Mouse (Mus musculus): ENCODE data around the gene Cacna1c.

Cacna1c gene

DNA sequence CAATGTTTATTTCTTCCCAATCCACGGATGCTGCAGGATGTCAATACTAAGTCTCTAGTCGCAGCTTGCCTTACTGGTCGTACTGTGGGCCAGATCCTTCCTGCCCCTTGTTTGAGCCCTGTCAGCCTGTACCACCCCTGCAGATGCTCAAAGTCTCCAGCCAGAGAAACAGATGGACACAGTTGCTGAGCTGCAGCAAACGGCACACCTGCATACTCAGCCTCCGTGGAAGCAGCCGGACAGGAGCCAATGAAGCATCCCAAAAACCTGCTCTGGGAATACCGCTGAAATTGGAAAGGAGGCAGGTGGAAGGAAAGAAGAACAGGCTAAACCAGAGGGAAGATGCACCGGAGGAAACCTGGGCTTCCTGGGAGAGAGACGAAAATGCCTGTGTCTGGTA is 243.8 kb downstream of the Cacna1c start:
- DNase-seq, result peak; percentile 58 to 64

DNA sequence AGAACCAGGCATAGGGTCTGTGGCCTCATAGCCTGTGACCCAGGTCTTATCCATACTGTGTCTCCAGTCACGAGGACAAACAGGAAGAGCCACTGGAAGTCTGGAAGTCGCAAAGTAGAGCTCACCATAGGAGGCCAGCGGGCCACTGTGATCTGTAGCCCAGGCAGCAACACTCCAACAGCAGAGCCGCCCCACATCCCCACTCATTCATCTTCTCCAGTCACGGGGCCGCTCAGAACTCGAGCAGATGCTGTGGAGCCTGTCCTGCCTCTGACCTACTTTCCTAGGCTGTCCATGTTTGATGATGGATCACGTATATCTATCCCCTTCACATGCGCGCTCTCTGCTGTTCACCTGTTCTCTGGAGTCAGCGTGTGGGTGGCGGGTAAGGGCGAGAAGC is 246.0 kb downstream of the Cacna1c start:
- DNase-seq, result no peak

DNA sequence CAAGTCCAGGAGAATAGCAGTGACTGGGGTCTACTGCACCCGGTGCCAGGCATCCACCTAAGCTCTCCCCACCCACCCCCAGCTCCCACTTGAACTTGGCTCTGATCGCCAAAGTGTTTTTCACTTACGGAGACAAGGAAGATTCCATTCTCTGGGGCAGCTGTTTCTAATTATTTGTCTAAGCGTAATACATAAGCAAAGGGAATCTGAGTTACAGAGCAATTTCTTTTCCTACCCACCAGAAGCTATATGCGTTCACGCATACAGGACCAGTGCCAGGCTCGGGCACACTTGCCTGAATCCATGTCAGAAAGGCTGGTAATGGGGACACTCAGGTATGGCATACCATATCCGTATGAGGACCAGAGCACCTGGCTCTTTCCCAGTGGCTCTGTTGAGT is 248.9 kb downstream of the Cacna1c start:
- DNase-seq, result no peak

DNA sequence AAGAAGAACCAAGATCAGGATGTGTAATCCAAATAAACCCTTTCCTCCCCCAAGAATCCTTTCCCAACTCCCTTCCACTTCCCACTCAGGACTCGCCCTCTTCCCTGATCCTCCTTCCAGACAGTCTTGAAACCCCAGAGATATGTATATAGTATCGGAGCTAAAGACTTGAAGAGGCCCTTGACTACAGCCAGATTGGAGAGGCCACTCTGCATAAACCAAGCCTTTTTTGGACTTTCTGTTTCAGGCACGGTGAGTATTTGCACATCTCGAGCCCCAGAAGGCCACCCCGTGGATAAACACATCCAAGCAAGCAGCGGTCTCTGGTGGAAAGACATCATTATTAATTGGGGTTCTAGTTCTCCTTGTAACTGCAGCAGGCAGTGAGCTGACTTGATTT is 249.6 kb downstream of the Cacna1c start:
- no peak for DNase-seq

DNA sequence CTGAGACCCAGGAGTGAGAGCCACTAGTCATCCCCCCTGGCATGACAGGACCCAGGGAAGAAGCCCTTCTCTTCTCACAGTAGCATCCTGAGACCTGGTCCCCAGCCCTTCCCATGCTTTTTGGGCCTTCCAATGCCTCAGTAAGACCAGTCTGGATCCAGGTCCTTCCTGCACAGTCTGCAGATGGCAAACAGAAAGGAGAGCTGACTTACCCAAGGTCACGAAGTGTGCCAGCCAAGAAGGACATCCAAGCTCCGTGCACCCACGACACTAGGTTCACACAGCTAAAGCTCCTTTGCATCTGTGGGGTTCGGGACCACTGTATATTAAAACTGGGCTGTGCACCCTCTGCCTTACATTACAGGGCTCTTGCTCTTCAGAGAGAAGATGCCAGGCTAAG is 252.1 kb downstream of the Cacna1c start:
- no peak for DNase-seq

DNA sequence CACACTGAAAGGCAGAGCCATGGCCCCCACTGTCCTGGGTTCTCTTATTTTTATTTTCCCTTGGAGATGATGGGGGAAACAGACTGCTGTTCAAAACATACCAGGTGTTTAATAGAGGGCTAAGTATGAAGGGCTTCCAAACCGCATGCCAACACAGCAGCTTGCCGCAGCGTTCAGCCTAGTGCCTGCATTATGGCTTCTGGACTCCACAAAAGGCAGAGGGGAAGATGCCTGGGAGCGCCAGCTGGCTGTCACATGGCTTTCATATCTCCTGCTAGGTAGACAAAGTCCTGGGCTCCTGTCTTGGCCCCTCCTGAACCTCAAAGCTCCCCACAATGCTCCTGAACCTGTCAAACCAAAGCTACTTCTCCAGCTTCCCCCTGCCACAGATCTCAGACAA is 254.4 kb downstream of the Cacna1c start:
- DNase-seq, result no peak

DNA sequence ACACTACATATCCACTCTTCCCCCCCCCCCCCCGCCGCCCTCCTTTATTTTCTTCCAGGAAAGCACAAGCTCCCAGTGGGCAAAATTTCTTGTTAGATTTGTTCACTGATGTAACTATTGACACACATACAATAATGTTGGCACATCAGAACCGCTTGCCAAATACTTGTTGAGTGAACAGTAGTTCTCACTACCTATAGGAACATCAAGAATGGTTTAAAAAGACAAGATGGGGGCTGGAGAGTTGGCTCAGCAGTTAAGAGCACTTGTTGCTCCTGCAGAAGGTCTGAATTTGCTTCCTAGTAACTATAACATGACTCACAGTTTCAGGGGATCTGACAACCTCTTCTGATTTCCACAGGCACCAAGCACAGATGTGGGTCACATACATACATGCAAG is 255.2 kb downstream of the Cacna1c start:
- no peak for DNase-seq

DNA sequence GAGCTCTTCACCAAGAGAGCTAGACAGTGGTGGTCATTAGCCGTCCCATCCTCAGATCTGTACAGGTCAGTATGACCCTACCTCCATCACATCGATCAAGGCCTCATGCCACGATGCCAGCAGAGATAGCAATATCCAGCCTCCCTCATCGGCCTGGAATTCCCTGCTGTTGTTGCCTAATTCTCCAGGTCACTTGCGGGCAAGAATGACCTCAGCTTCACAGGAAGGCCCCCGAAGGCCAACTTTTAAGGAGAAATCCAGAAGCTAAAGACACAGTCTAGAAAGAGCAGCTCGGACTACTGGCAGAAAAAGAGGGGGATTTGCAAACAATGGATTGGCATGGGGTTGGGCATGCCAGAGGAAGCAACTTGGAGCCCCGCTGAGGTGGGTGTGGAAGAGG is 256.6 kb downstream of the Cacna1c start:
- DNase-seq, result no peak

DNA sequence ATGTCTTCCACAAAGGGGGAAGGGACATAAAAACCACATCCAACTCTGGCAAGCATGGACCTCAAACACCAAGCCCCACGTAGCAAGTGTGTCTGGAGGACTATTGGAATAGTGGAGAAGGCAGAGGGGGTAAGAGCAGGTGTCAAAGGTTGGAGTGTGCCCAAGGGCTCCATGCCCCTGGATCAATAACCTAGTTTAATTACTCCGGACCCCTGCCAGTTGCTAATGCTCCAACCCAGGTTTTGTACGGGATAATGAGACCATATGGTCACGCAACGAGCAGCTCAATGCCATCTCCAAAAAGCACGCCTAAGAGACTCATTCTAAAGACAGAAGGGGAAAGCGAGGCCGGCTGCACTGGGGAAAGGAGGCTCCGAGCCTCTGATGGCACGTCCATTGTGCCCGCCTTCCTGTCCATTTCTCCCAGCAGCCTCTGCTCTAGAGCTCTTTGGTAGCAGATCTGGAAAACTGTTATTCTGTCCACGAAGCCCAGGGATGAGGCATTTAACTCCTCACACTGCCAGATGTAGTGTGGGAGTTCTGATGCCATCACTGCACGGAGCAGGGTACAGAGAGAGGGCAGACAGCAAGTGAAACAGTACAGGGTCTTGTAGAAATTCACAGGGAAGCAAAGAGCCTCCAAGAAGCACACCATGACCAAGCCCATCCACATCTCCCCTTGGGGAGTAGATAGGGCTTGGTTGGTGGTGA is 257.7 kb downstream of the Cacna1c start:
- DNase-seq, result peak; percentile 59 to 71

DNA sequence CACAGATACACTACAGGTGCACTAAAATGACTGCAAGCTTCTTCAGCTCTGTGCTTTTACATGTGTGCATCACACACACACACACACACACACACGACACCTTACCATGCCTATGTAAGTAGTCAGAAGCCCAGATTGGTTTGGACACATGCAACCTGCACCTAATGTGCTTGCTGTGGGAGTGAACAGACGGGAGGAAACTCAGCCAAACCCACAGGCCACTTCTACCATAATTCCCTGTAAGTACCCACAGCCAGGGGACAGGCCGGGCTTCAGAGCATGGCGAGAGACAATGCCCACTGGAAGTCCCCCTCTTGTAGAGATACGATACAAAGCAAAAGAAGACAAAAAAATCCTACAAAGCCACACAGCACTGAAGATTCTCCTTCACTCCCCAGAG is 258.7 kb downstream of the Cacna1c start:
- DNase-seq, result peak; percentile 67 to 75

DNA sequence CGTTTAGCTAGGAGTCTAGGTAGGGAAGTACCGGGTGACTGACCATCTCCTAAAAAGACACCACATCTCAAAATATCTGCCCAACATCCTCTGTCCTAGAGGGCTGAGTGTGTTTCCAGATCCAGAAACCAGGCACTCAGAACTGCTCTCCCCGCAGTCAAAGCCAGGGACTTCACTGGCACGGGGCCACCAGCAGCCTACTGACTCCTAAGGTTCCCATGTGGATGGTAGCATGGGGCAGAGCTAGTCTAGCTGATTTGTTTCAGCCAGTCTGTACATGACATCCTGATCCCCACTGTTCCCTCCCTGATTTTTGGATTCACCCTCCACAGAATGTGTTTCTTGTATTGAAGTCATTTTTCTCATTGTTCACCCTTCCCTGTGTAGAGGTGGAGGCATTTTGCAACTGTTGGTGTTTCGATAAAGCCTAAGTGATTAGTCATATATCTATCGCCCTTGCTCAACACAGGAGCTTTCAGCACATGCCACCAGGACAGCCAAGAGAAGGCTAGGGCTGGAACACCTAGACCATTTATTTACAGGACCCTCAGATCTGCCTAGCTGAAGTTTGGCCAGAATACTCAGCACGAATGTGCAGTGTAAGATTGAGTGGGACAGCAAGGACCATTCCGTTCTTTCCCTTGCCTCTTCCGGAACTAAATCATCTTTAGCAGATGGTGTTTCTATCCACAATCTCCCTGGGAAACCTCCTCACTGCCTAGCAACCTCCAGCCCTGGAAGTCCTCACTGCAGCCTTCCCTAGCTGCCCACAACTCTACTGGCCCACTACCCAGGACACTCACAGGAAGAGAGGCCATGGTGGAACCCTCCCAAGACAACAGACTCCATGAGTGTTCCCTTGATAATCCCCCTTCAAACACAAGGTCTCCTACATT is 260.4 kb downstream of the Cacna1c start:
- DNase-seq, result peak; percentile 70 to 78

DNA sequence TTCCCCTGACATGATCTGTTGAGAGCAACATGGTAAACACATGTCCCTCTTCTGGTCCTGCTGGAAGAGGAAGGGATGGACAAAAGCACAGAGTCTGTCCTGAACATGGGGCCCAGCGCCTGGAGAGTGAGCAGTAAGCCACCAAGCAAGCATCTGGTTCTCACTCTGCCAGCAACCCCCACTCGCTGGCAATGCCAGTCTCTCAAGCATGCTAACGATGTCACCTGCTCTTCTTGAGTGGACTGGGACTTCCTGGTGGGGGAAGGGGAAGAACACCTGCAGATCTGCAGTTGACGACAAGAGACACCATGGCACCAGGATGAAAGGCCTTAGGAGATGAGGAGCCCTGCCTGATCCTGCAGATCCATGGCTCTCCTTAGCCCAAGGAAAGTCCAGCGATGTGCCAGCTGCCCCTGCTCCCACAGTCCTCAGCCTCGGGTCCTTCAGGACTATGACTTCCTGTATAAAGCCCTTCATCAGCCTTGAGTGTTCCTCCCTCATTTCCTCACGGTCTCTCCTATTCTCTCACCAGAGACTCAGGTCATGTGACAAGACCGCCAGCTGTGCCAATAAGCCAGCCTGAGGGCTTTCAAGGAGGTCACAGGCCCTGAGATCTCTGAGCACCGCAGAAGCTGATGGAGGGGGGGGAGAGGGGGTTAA is 261.8 kb downstream of the Cacna1c start:
- peak in 1 of 2 experiments; percentile 32 for DNase-seq

DNA sequence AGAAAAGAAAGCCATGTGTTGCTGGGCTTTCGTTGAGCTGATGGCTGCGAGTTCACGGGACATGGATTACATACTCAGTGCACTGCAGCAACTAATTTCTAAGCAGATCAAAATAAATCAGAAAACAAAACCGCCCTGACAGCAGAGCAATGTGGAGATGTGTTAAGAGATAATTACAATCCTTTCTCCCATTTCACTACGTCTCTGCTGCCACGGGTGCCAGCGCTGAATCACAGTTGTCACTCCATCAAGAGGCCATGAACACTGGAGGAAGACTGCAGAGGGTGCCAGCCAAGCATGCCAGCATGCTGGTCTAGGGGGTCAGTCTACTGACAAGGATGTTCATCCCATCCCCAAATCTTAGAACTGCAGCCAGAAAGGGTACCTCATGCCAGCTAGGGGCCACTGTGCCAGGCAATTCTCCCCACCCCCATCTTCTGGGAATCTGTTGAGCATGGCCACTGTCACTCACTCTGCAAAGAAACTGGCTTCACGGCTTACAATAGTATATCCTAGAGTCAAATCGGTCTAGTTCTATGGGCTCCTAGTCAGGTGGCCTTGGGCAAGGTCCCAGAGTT is 263.1 kb downstream of the Cacna1c start:
- no peak for DNase-seq

DNA sequence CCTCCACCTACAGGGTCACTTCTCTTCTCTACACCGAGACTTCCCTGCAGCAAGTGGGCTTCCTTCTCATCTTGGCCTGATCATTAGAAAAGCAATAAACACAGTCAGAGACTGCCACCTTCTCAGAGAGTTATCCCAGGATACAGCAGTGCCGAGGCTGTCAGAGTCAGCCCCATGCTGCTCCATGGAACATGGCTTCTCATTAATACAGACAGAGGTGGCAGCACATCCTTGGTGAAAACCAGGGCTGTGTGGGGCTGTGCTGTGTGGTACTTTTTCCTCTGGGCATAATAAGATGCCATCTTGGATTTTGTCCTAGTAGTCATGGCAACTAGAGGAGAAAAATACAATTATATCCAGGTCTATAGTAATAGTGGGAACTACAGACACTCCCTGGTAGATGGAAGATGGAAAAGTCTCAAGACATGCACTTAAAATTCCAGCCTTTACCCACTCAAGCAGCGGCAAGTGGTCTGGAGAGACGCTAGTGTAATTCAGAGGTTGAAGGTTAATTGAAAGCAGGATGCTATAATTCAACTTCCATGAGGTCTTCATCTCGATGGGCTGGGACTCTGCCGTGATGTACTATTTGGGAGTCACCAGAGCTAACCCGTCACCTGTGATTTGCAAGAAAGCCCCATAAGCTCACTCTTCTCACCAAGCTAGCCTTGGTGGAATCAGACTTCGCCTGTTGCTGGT is 264.1 kb downstream of the Cacna1c start:
- no peak for DNase-seq

DNA sequence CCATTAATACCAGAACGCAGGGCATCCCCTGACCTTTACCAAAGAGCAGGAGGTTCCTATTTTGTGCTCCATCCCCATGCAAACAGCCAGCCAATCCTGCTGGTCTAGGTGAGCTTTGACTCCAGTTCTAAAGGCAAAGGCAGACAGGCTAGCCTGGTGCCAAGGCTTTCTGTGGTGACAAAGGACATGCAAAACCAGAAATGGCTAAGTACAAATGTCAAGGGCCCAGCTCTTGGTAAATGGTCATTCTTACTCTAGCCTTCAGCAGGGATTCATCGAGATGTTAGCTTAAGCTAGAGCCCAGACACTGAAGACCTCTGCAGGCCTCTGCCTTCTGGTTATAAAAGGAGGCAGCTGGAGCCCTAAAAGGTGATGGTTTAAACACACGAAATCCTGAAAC is 269.5 kb downstream of the Cacna1c start:
- DNase-seq, result no peak

DNA sequence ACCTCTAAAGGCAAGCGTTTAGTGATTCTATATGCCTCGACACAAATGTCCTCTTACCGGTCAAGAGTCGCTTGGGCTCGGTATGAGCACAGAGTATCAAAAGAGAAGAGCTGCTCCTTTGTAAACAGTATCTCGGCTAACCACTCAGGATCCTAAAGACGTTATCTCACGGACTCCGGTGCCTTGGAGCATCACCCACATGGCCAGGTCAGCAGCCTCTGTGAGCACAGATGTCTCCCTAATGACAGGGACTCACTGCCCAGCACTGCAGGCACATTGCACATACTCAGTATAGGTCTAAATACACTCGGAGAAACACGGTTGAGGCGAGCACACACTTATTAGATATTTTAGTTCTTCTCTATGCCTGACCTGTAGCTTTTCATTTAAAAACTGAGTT is 271.8 kb downstream of the Cacna1c start:
- DNase-seq, result peak in 1 of 2 experiments; percentile 39

DNA sequence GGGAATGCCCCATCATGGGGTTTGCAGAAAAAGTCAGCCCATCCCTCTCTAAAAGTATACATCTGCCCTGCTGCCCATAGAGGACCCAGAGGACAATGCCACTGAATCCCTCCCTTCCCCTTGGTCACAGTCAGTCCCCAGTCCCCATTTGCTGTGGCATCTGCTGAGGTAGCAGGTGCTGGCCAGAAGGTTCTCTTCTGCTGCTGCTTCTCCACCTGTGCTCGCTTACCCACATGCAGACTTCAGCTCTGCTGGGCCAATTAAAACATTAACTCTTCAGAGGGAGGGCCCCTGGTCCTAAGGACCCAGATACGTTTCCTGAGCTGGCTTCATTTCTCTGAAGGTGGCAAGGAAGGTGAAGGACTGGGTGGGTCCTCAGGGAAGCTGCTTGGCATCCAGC is 272.3 kb downstream of the Cacna1c start:
- peak; percentile 74 to 81 for DNase-seq

DNA sequence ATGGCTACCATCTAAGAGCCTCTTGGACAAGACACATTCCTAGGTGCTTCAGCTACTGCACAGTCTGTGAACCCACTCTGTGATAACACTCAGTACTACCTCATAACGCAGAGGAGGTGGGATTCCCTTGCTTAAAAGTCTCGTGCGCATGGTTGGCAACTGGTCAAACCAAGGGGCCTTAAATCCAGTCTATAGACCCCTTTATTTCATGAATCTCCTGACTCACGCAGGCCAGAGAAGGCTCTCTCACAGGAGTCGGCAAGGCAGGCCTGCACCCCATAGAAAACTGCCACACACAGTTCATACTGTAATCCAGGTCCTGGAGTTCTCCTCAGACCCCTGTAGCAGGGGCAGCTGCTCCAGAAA is 273.0 kb downstream of the Cacna1c start:
- DNase-seq, result peak; percentile 36 to 52

DNA sequence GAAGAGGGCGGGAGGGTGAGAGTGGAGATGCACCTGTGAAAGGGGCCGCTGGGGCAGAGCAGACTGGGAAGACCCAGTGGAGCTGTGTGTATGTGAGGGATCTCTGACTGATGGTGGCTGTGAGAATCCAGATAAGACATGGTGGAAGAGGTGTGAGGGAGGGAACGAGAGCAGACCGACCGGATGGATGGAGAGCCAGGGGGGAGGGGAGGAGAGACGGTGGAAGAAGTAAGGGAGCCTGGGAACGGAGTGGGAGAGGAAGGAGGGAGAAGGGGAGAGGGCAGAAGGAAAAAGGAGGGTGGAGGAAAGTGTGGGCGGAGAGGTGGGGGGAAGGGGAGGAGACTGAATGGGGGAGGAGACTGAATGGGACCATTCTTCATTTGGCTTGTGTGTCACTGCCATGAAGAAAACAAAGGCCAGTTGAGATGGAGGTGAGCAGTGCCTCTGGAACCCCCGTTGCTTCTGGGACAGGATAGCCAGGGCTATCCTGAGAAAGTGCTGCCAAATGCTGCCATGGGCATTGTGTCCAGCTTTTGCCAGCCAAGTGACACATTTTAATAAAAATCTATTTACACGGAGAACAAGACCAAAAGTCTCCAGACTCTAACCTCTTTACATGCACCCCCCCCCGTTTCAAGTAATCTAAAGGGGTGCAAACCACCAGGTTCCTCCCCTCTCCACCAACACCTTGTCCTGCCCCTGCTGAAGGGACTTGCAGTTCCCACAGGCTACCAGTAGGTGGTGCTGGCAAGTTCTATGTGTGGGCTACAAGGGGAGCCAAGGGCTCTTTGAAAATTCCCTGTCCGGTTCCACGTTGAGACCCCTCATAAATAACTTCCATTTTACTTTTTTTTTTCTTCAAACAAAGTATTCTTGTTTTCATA is 273.6 kb downstream of the Cacna1c start:
- peak; percentile 93 to 95 for DNase-seq

DNA sequence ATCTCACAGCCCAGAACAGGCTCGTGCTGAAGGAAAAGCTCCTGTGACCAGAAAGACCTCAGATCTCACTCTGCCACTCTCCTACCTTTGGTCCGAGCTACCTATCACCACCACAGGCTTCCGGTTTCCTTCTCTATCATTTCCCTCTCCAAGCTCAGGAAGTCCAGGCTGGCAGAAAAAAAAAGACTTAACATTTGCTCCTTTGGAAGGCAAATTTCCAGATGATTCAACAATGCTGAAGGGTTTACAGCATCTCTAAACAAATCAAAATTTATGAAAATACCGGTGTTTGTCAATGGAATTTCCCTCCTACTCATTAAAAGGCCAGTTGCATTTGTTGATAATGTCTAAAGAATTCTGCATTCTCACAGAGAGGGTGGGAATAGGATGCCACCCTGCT is 288.0 kb downstream of the Cacna1c start:
- DNase-seq, result no peak

DNA sequence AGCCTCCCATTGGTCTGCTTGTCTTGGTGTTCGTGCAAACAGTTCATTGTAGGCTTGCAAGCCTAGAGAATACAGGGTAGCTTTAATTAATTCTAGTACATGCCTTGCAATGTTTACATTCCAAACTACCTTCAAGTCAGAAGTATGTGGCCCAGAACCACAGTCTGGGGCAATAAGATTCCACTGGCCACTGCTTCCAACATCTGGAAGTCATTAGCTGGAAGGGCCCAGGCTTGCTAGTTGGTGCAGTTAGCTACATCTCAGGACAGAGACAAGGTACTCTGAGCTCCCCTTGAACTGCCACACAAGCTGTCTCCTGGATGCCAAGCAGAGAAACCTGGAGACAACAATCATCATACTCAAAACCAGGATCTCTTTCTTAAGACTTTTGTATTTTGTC is 288.5 kb downstream of the Cacna1c start:
- DNase-seq, result no peak

DNA sequence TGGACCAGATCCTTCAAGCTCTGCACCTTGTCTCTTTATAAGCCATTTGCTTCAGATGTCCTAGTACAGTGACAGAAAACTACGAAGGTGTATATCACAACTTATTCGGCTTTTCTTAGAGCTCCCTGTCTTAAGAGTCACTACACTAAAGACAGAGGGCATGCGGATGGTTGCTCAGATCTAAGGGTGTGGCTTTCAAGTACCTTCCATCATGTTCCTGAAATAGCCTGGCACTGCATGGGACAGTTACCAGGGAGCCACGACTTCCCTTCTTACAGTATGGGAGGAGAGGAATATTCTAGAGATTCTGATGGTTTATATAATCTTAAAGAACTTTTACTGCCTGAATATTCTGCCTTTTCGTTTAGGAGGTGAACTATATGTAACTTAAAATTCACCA is 289.3 kb downstream of the Cacna1c start:
- DNase-seq, result no peak
